Mouse (Mus musculus): ENCODE results near the gene Wdr82.

GRCm38 (mm10) chr9:106126786-106127251, 43.9 kb upstream of the Wdr82 start:
- TF ChIP-seq CTCF (IDR thresholded peaks at IDR 0.05; ENCODE audit: control insufficient read depth, insufficient read depth, low read length) (no peak), POLR2A (IDR thresholded peaks at IDR 0.05; ENCODE audit: borderline replicate concordance, control insufficient read depth, low read depth, low read length) (no peak)

Data from bone marrow, adult 2 months (tissue).